Mouse (Mus musculus) kidney, adult 2 months (tissue): ENCODE data around the gene Kif21b.

ENCODE experiments used
- CTCF ChIP-seq: fragments of 200-500 bp; conservative IDR thresholded peaks from 2 replicates; pipeline ENCODE4 v1.5.1; 2011; ENCODE audit warnings: low read depth, mild to moderate bottlenecking, control low read depth, low read length, moderate library complexity, mixed read lengths; ENCODE audit not compliant: insufficient read depth, insufficient read length
- POLR2A ChIP-seq: fragments of 200-500 bp; IDR thresholded peaks from one replicate; pipeline ENCODE4 v1.6.1; 2011; ENCODE audit warnings: low read depth, low read length, control low read depth

GRCm38 (mm10) chr1:136156951-136157350, 25.8 kb downstream of the Kif21b start:
- TF ChIP-seq POLR2A = no peak
- TF ChIP-seq CTCF = no peak
